Mouse (Mus musculus): ENCODE measurements around the gene Synpo2.

Synpo2 gene

GRCm38 (mm10) chr3:123235921-123236320 lies at the start of gene Synpo2:
Gene Synpo2, minus strand, starts transcription at chr3:123236149.
- DNase-seq (ENCODE audit: low spot score in 2 of 2), result peak; percentile 29 to 39

GRCm38 (mm10) chr3:123285649-123286048 lies 49.7 kb upstream of the Synpo2 start:
- no peak for DNase-seq (ENCODE audit: low spot score in 2 of 2)

GRCm38 (mm10) chr3:123284284-123284683 lies 48.3 kb upstream of the Synpo2 start:
- no peak for DNase-seq (ENCODE audit: low spot score in 2 of 2)

- DNase-seq (ENCODE audit: low spot score in 2 of 2), result no peak
These were observed 47.1 kb upstream of the Synpo2 start for GRCm38 (mm10) chr3:123282866-123283615.

GRCm38 (mm10) chr3:123267741-123268201 lies 31.8 kb upstream of the Synpo2 start:
- DNase-seq (ENCODE audit: low spot score in 2 of 2), result peak; percentile 16 to 23

- peak; percentile 76 to 79 for DNase-seq (ENCODE audit: low spot score in 2 of 2)
These were observed 31.1 kb upstream of the Synpo2 start, which contains the start of gene Sec24d for GRCm38 (mm10) chr3:123266753-123267651. Gene Sec24d, plus strand, starts transcription at chr3:123267455.

- DNase-seq (ENCODE audit: low spot score in 2 of 2), result no peak
These were observed 28.8 kb upstream of the Synpo2 start for GRCm38 (mm10) chr3:123264706-123265105.

- DNase-seq (ENCODE audit: low spot score in 2 of 2), result no peak
These were observed 22.8 kb upstream of the Synpo2 start for GRCm38 (mm10) chr3:123258709-123259108.

- no peak for DNase-seq (ENCODE audit: low spot score in 2 of 2)
These were observed 20.5 kb upstream of the Synpo2 start for GRCm38 (mm10) chr3:123256181-123257101.

- DNase-seq (ENCODE audit: low spot score in 2 of 2), result no peak
These were observed 9.7 kb upstream of the Synpo2 start for GRCm38 (mm10) chr3:123245646-123246045.

- DNase-seq (ENCODE audit: low spot score in 2 of 2), result peak; percentile 7 to 12
These were observed 8.4 kb upstream of the Synpo2 start for GRCm38 (mm10) chr3:123244376-123244775.

GRCm38 (mm10) chr3:123237446-123237845 lies 1.5 kb upstream of the Synpo2 start:
- no peak for DNase-seq (ENCODE audit: low spot score in 2 of 2)

GRCm38 (mm10) chr3:123237039-123237438 lies 1.1 kb upstream of the Synpo2 start:
- DNase-seq (ENCODE audit: low spot score in 2 of 2), result no peak

- no peak for DNase-seq (ENCODE audit: low spot score in 2 of 2)
These were observed 454 bp downstream of the Synpo2 start for GRCm38 (mm10) chr3:123235495-123235894.

- DNase-seq (ENCODE audit: low spot score in 2 of 2), result peak; percentile 14 to 31
These were observed 1.6 kb downstream of the Synpo2 start for GRCm38 (mm10) chr3:123234191-123234836.

GRCm38 (mm10) chr3:123231639-123232038 lies 4.3 kb downstream of the Synpo2 start:
- no peak for DNase-seq (ENCODE audit: low spot score in 2 of 2)

GRCm38 (mm10) chr3:123227276-123227675 lies 8.7 kb downstream of the Synpo2 start:
- no peak for DNase-seq (ENCODE audit: low spot score in 2 of 2)

GRCm38 (mm10) chr3:123218646-123219045 lies 17.3 kb downstream of the Synpo2 start:
- DNase-seq (ENCODE audit: low spot score in 2 of 2), result no peak

GRCm38 (mm10) chr3:123208891-123209290 lies 27.1 kb downstream of the Synpo2 start:
- no peak for DNase-seq (ENCODE audit: low spot score in 2 of 2)

- DNase-seq (ENCODE audit: low spot score in 2 of 2), result no peak
These were observed 28.6 kb downstream of the Synpo2 start for GRCm38 (mm10) chr3:123207386-123207785.

GRCm38 (mm10) chr3:123205485-123205884 lies 30.5 kb downstream of the Synpo2 start:
- DNase-seq (ENCODE audit: low spot score in 2 of 2), result no peak
